Mouse (Mus musculus): ENCODE results near the gene Rasl10b. TPM values are rescaled to one million over a fixed set of nuclear protein-coding genes. Genes with fewer than 3 reads are reported as not detected.

Rasl10b gene
- polyA plus RNA-seq, 1 experiment from 2014 or later = 0.88 TPM

GRCm38 (mm10) chr11:83450550-83450949, 41.6 kb downstream of the Rasl10b start:
- WGBS = 30% methylated on average over 1 of the region's 1 CpGs
- no peak for TF ChIP-seq CTCF (IDR thresholded peaks at IDR 0.05; ENCODE audit: low read depth)
- Histone ChIP-seq H3K9me3 (ENCODE audit: low read depth, low read length) (no peaks in the 10 kb centered on the region), H3K27ac (ENCODE audit: low read depth) (no peak overlapping the region), H3K4me2 (no peak overlapping the region), H3K9ac (no peak overlapping the region), H3K4me3 (ENCODE audit: low read depth, low read length) (no peak overlapping the region), H3K36me3 (ENCODE audit: insufficient read depth) (no peaks in the 10 kb centered on the region), H3K4me1 (ENCODE audit: insufficient read depth) (peaks cover 23% of the 10 kb centered on the region), H3K27me3 (ENCODE audit: insufficient read depth, low read length) (peaks cover 4% of the 10 kb centered on the region)
- DNase-seq = no peak
- no peak for ATAC-seq (ENCODE audit: insufficient read depth)

GRCm38 (mm10) chr11:83451281-83451680, 42.3 kb downstream of the Rasl10b start:
- no peak for ATAC-seq (ENCODE audit: insufficient read depth)
- Histone ChIP-seq H3K27me3 (ENCODE audit: insufficient read depth, low read length) (peaks cover 3% of the 10 kb centered on the region; the same call in 1 of the 2 replicates), H3K27ac (ENCODE audit: low read depth) (no peak overlapping the region), H3K4me2 (no peak overlapping the region), H3K4me3 (ENCODE audit: low read depth, low read length) (no peak overlapping the region), H3K9ac (no peak overlapping the region), H3K4me1 (ENCODE audit: insufficient read depth) (peaks cover 23% of the 10 kb centered on the region), H3K36me3 (ENCODE audit: insufficient read depth) (no peaks in the 10 kb centered on the region), H3K9me3 (ENCODE audit: low read depth, low read length) (no peaks in the 10 kb centered on the region)
- no peak for TF ChIP-seq CTCF (IDR thresholded peaks at IDR 0.05; ENCODE audit: low read depth)
- WGBS = 83% methylated on average over 10 of the region's 10 CpGs
- DNase-seq = no peak

GRCm38 (mm10) chr11:83454548-83454947, 45.6 kb downstream of the Rasl10b start:
- H3K4me3 ChIP-seq (ENCODE audit: low read depth, low read length) = no peak overlapping the region
- no peak overlapping the region for H3K27ac ChIP-seq (ENCODE audit: low read depth)
- H3K4me2 ChIP-seq = no peak overlapping the region
- DNase-seq (peak; percentile 49), ATAC-seq (ENCODE audit: insufficient read depth) (0 out of 2 replicates have a peak, but pooled peaks have one; percentile 52)
- H3K9ac ChIP-seq = no peak overlapping the region
- no peak for TF ChIP-seq CTCF (IDR thresholded peaks at IDR 0.05; ENCODE audit: low read depth)
- no peaks in the 10 kb centered on the region for H3K9me3 ChIP-seq (ENCODE audit: low read depth, low read length)
- 4% methylated on average over 4 of the region's 4 CpGs for WGBS
- H3K4me1 ChIP-seq (ENCODE audit: insufficient read depth) = peaks cover 4% of the 10 kb centered on the region
- no peaks in the 10 kb centered on the region for H3K36me3 ChIP-seq (ENCODE audit: insufficient read depth)
- no peaks in the 10 kb centered on the region for H3K27me3 ChIP-seq (ENCODE audit: insufficient read depth, low read length)

GRCm38 (mm10) chr11:83455608-83456007, 46.7 kb downstream of the Rasl10b start:
- DNase-seq (no peak), ATAC-seq (ENCODE audit: insufficient read depth) (no peak)
- Histone ChIP-seq H3K36me3 (ENCODE audit: insufficient read depth) (no peaks in the 10 kb centered on the region), H3K4me3 (ENCODE audit: low read depth, low read length) (no peak overlapping the region), H3K27ac (ENCODE audit: low read depth) (no peak overlapping the region), H3K27me3 (ENCODE audit: insufficient read depth, low read length) (no peaks in the 10 kb centered on the region), H3K4me1 (ENCODE audit: insufficient read depth) (peaks cover 4% of the 10 kb centered on the region), H3K9me3 (ENCODE audit: low read depth, low read length) (no peaks in the 10 kb centered on the region), H3K4me2 (no peak overlapping the region), H3K9ac (no peak overlapping the region)
- no peak for TF ChIP-seq CTCF (IDR thresholded peaks at IDR 0.05; ENCODE audit: low read depth)
- 70% methylated on average over 3 of the region's 3 CpGs for WGBS

GRCm38 (mm10) chr11:83457257-83457656, 48.3 kb downstream of the Rasl10b start:
- 53% methylated on average over 7 of the region's 7 CpGs for WGBS
- Histone ChIP-seq H3K27me3 (ENCODE audit: insufficient read depth, low read length) (peaks cover 8% of the 10 kb centered on the region), H3K36me3 (ENCODE audit: insufficient read depth) (no peaks in the 10 kb centered on the region), H3K4me2 (no peak overlapping the region), H3K4me3 (ENCODE audit: low read depth, low read length) (no peak overlapping the region), H3K9ac (no peak overlapping the region), H3K27ac (ENCODE audit: low read depth) (no peak overlapping the region), H3K9me3 (ENCODE audit: low read depth, low read length) (no peaks in the 10 kb centered on the region), H3K4me1 (ENCODE audit: insufficient read depth) (peaks cover 4% of the 10 kb centered on the region)
- DNase-seq (no peak), ATAC-seq (ENCODE audit: insufficient read depth) (no peak)
- no peak for TF ChIP-seq CTCF (IDR thresholded peaks at IDR 0.05; ENCODE audit: low read depth)

- DNase-seq (no peak), ATAC-seq (ENCODE audit: insufficient read depth) (no peak)
- Histone ChIP-seq H3K4me1 (ENCODE audit: insufficient read depth) (peaks cover 4% of the 10 kb centered on the region), H3K36me3 (ENCODE audit: insufficient read depth) (no peaks in the 10 kb centered on the region), H3K4me2 (no peak overlapping the region), H3K4me3 (ENCODE audit: low read depth, low read length) (no peak overlapping the region), H3K9ac (no peak overlapping the region), H3K27me3 (ENCODE audit: insufficient read depth, low read length) (peaks cover 15% of the 10 kb centered on the region), H3K27ac (ENCODE audit: low read depth) (no peak overlapping the region), H3K9me3 (ENCODE audit: low read depth, low read length) (no peaks in the 10 kb centered on the region)
- no peak for TF ChIP-seq CTCF (IDR thresholded peaks at IDR 0.05; ENCODE audit: low read depth)
- WGBS = 63% methylated on average over 9 of the region's 9 CpGs
These were observed 49.1 kb downstream of the Rasl10b start for GRCm38 (mm10) chr11:83457912-83458601.

- no peak overlapping the region for H3K27ac ChIP-seq (ENCODE audit: low read depth)
- H3K27me3 ChIP-seq (ENCODE audit: insufficient read depth, low read length) = peaks cover 33% of the 10 kb centered on the region
- ATAC-seq (ENCODE audit: insufficient read depth) (no peak), DNase-seq (no peak)
- 75% methylated on average over 10 of the region's 10 CpGs for WGBS
- H3K4me3 ChIP-seq (ENCODE audit: low read depth, low read length) = no peak overlapping the region
- H3K9me3 ChIP-seq (ENCODE audit: low read depth, low read length) = no peaks in the 10 kb centered on the region
- no peak overlapping the region for H3K9ac ChIP-seq
- H3K4me2 ChIP-seq = peak overlapping the region; percentile 26; the same call in 1 of the 2 replicates
- H3K4me1 ChIP-seq (ENCODE audit: insufficient read depth) = no peaks in the 10 kb centered on the region
- no peak for TF ChIP-seq CTCF (IDR thresholded peaks at IDR 0.05; ENCODE audit: low read depth)
- H3K36me3 ChIP-seq (ENCODE audit: insufficient read depth) = no peaks in the 10 kb centered on the region
These were observed 52.6 kb downstream of the Rasl10b start for GRCm38 (mm10) chr11:83461462-83462027.

All from lung, embryonic 14.5 days (tissue).